Mouse (Mus musculus): Measurements from ENCODE around the gene Sspo. TPM values are rescaled to one million over a fixed set of nuclear protein-coding genes. Genes with fewer than 3 reads are reported as not detected.
A peak's percentile ranks its signal among the peaks of the same experiment; 100 is the strongest.

The Sspo gene
- total and polyA plus RNA-seq, 2 experiments = 0.83 to 2.0 TPM

GRCm38 (mm10) chr6:48533475-48533874, 85.4 kb downstream of the Sspo start:
- H3K27me3 ChIP-seq (ENCODE audit: control insufficient read depth, insufficient read depth, low read length) = no peaks in the 10 kb centered on the region
- no peak overlapping the region for H3K27ac ChIP-seq (replicated peaks; ENCODE audit: insufficient read depth, low read depth, low read length)
- H3K79me2 ChIP-seq (ENCODE audit: control insufficient read depth, insufficient read depth, low read length) = no peaks in the 10 kb centered on the region
- H3K9ac ChIP-seq (ENCODE audit: low read depth, low read length) = no peak overlapping the region
- 96% methylated on average over 2 of the region's 2 CpGs for WGBS
- no peaks in the 10 kb centered on the region for H3K36me3 ChIP-seq (ENCODE audit: control insufficient read depth, insufficient read depth, low read length)
- no peaks in the 10 kb centered on the region for H3K4me1 ChIP-seq (ENCODE audit: control insufficient read depth, insufficient read depth, low read length)
- H3K4me3 ChIP-seq (ENCODE audit: insufficient read depth, low read depth, low read length) = no peak overlapping the region
- TF ChIP-seq CTCF (IDR thresholded peaks at IDR 0.05; ENCODE audit: low read depth, low read length) = no peak
- no peak for TF ChIP-seq POLR2A (IDR thresholded peaks at IDR 0.05; ENCODE audit: extremely low read depth, insufficient read depth, low read length)
- no peak for DNase-seq (ENCODE audit: extremely low read depth, low read depth, low spot score)

GRCm38 (mm10) chr6:48534913-48535312, 86.9 kb downstream of the Sspo start:
- Histone ChIP-seq H3K9ac (ENCODE audit: low read depth, low read length) (no peak overlapping the region), H3K4me1 (ENCODE audit: control insufficient read depth, insufficient read depth, low read length) (no peaks in the 10 kb centered on the region), H3K27me3 (ENCODE audit: control insufficient read depth, insufficient read depth, low read length) (no peaks in the 10 kb centered on the region), H3K4me3 (ENCODE audit: insufficient read depth, low read depth, low read length) (no peak overlapping the region), H3K27ac (replicated peaks; ENCODE audit: insufficient read depth, low read depth, low read length) (no peak overlapping the region), H3K36me3 (ENCODE audit: control insufficient read depth, insufficient read depth, low read length) (no peaks in the 10 kb centered on the region), H3K79me2 (ENCODE audit: control insufficient read depth, insufficient read depth, low read length) (no peaks in the 10 kb centered on the region)
- no peak for TF ChIP-seq CTCF (IDR thresholded peaks at IDR 0.05; ENCODE audit: low read depth, low read length)
- TF ChIP-seq POLR2A (IDR thresholded peaks at IDR 0.05; ENCODE audit: extremely low read depth, insufficient read depth, low read length) = no peak
- no peak for DNase-seq (ENCODE audit: extremely low read depth, low read depth, low spot score)
- WGBS = 84% methylated on average over 8 of the region's 8 CpGs

GRCm38 (mm10) chr6:48536091-48536490, 88.1 kb downstream of the Sspo start:
- DNase-seq (ENCODE audit: extremely low read depth, low read depth, low spot score) = no peak
- Histone ChIP-seq H3K36me3 (ENCODE audit: control insufficient read depth, insufficient read depth, low read length) (no peaks in the 10 kb centered on the region), H3K79me2 (ENCODE audit: control insufficient read depth, insufficient read depth, low read length) (no peaks in the 10 kb centered on the region), H3K4me1 (ENCODE audit: control insufficient read depth, insufficient read depth, low read length) (peaks cover under 1% of the 10 kb centered on the region; the same call in 1 of the 2 replicates), H3K27me3 (ENCODE audit: control insufficient read depth, insufficient read depth, low read length) (no peaks in the 10 kb centered on the region), H3K9ac (ENCODE audit: low read depth, low read length) (no peak overlapping the region), H3K27ac (replicated peaks; ENCODE audit: insufficient read depth, low read depth, low read length) (no peak overlapping the region), H3K4me3 (ENCODE audit: insufficient read depth, low read depth, low read length) (no peak overlapping the region)
- WGBS = 74% methylated on average over 4 of the region's 4 CpGs
- TF ChIP-seq POLR2A (IDR thresholded peaks at IDR 0.05; ENCODE audit: extremely low read depth, insufficient read depth, low read length) = no peak
- TF ChIP-seq CTCF (IDR thresholded peaks at IDR 0.05; ENCODE audit: low read depth, low read length) = no peak

GRCm38 (mm10) chr6:48537105-48537954, 89.3 kb downstream of the Sspo start, which contains the start of gene Atp6v0e2:
Gene Atp6v0e2 (plus strand): TSS chr6:48537615.
- Histone ChIP-seq H3K4me3 (ENCODE audit: insufficient read depth, low read depth, low read length) (peak within 1 kb of the TSS; percentile 45; the same call in 1 of the 2 replicates), H3K27me3 (ENCODE audit: control insufficient read depth, insufficient read depth, low read length) (no peaks in the 10 kb centered on the region), H3K9ac (ENCODE audit: low read depth, low read length) (no peak within 1 kb of the TSS), H3K27ac (replicated peaks; ENCODE audit: insufficient read depth, low read depth, low read length) (no peak within 1 kb of the TSS), H3K79me2 (ENCODE audit: control insufficient read depth, insufficient read depth, low read length) (no peaks in the 10 kb centered on the region), H3K4me1 (ENCODE audit: control insufficient read depth, insufficient read depth, low read length) (peaks cover 11% of the 10 kb centered on the region), H3K36me3 (ENCODE audit: control insufficient read depth, insufficient read depth, low read length) (no peaks in the 10 kb centered on the region)
- peak; percentile 26 for DNase-seq (ENCODE audit: extremely low read depth, low read depth, low spot score)
- 16% methylated on average over 38 of the region's 38 CpGs for WGBS
- TF ChIP-seq POLR2A (IDR thresholded peaks at IDR 0.05; ENCODE audit: extremely low read depth, insufficient read depth, low read length) (no peak), CTCF (IDR thresholded peaks at IDR 0.05; ENCODE audit: low read depth, low read length) (no peak)

GRCm38 (mm10) chr6:48538841-48539737, 91.1 kb downstream of the Sspo start:
- TF ChIP-seq POLR2A (IDR thresholded peaks at IDR 0.05; ENCODE audit: extremely low read depth, insufficient read depth, low read length) = no peak
- peak; percentile 63 for TF ChIP-seq CTCF (IDR thresholded peaks at IDR 0.05; ENCODE audit: low read depth, low read length)
- peaks cover 22% of the 10 kb centered on the region for H3K4me1 ChIP-seq (ENCODE audit: control insufficient read depth, insufficient read depth, low read length)
- no peak overlapping the region for H3K9ac ChIP-seq (ENCODE audit: low read depth, low read length)
- no peak overlapping the region for H3K27ac ChIP-seq (replicated peaks; ENCODE audit: insufficient read depth, low read depth, low read length)
- H3K36me3 ChIP-seq (ENCODE audit: control insufficient read depth, insufficient read depth, low read length) = no peaks in the 10 kb centered on the region
- no peaks in the 10 kb centered on the region for H3K27me3 ChIP-seq (ENCODE audit: control insufficient read depth, insufficient read depth, low read length)
- no peaks in the 10 kb centered on the region for H3K79me2 ChIP-seq (ENCODE audit: control insufficient read depth, insufficient read depth, low read length)
- peak; percentile 67 for DNase-seq (ENCODE audit: extremely low read depth, low read depth, low spot score)
- H3K4me3 ChIP-seq (ENCODE audit: insufficient read depth, low read depth, low read length) = no peak overlapping the region
- WGBS = 73% methylated on average over 5 of the region's 5 CpGs

All from liver, adult 2 months (tissue).